ENCODE assay signal across 9 mouse cellular contexts in genomic region chr16:52219069-52219468, GRCm38 (mm10).
A peak's percentile ranks its signal among the peaks of the same experiment; 100 is the strongest.
DNase-seq lines count a peak whose midpoint lies in the region; ATAC-seq and TF ChIP-seq lines count a peak whose summit lies in the region.
"Had no signal": no experiment of that assay in that cellular context is flagged by ENCODE, and none has a peak within 500 bp of the region (broad histone marks: within the 10 kb centered on the region; RNA-seq: fewer than 3 reads in every experiment).

No protein-coding gene starts in this region.

- H3K79me2 ChIP-seq in liver, adult 2 months (ENCODE audit: control insufficient read depth, insufficient read depth, low read length): no peaks in the 10 kb centered on the region

- peak; percentile 27 for DNase-seq in adrenal gland, postnatal 10 days
- no peak for DNase-seq in adrenal gland, adult 2 months
- DNase-seq in liver, adult 2 months (ENCODE audit: extremely low read depth, low read depth, low spot score): peak; percentile 41
- peak; percentile 3 for DNase-seq in c-Kit-positive CD71-positive TER-119-positive erythroid progenitor cells, embryonic 14.5 days (ENCODE audit: low spot score)
- DNase-seq in kidney, postnatal 0 days (ENCODE audit: low spot score): peak; percentile 76
- DNase-seq in cerebellum, adult 11-12 months: no peak

- no peaks in the 10 kb centered on the region for H3K9me3 ChIP-seq in liver, embryonic 12.5 days (replicated peaks)
- H3K9me3 ChIP-seq in kidney, postnatal 0 days (replicated peaks; ENCODE audit: low read length): no peaks in the 10 kb centered on the region
- H3K9me3 ChIP-seq: heart, embryonic 13.5 days had no signal

- TF ChIP-seq POLR2A in liver, adult 2 months (IDR thresholded peaks at IDR 0.05; ENCODE audit: extremely low read depth, insufficient read depth, low read length): no peak

- no peak overlapping the region for H3K4me2 ChIP-seq in liver, embryonic 12.5 days
- no peak overlapping the region for H3K4me2 ChIP-seq in kidney, postnatal 0 days (ENCODE audit: low read length)
- H3K4me2 ChIP-seq: heart, embryonic 13.5 days had no signal

- no peak overlapping the region for H3K9ac ChIP-seq in liver, adult 2 months (ENCODE audit: low read depth, low read length)
- H3K9ac ChIP-seq in liver, embryonic 12.5 days: no peak overlapping the region
- H3K9ac ChIP-seq in kidney, postnatal 0 days (ENCODE audit: low read depth, low read length): no peak overlapping the region
- H3K9ac ChIP-seq: heart, embryonic 13.5 days had no signal

- H3K4me3 ChIP-seq in liver, adult 2 months (ENCODE audit: insufficient read depth, low read depth, low read length): no peak overlapping the region
- H3K4me3 ChIP-seq in liver, embryonic 12.5 days: no peak overlapping the region
- H3K4me3 ChIP-seq in kidney, postnatal 0 days (replicated peaks; ENCODE audit: low read depth, low read length): no peak overlapping the region
- H3K4me3 ChIP-seq: heart, embryonic 13.5 days had no signal

- no peak for ATAC-seq in liver, embryonic 12.5 days
- 0 out of 2 replicates have a peak, but pooled peaks have one; percentile 52 for ATAC-seq in kidney, postnatal 0 days (replicated peaks; ENCODE audit: low FRiP score, low read depth)
- ATAC-seq in megakaryocyte-erythroid progenitor cell, adult 5-6 weeks (replicated peaks; ENCODE audit: low FRiP score, low TSS enrichment, poor library complexity, severe bottlenecking): peak; percentile 75; the same call in 1 of the 2 replicates

- TF ChIP-seq CTCF in liver, adult 2 months (IDR thresholded peaks at IDR 0.05; ENCODE audit: low read depth, low read length): peak; percentile 72
- TF ChIP-seq CTCF in kidney, postnatal 0 days (IDR thresholded peaks at IDR 0.05; ENCODE audit: low read depth): peak; percentile 90

- H3K27me3 ChIP-seq in liver, adult 2 months (ENCODE audit: control insufficient read depth, insufficient read depth, low read length): no peaks in the 10 kb centered on the region
- no peaks in the 10 kb centered on the region for H3K27me3 ChIP-seq in liver, embryonic 12.5 days (replicated peaks)
- H3K27me3 ChIP-seq in kidney, postnatal 0 days (ENCODE audit: insufficient read depth, low read length): no peaks in the 10 kb centered on the region
- H3K27me3 ChIP-seq: heart, embryonic 13.5 days had no signal

- WGBS in liver, adult 2 months: 21% methylated on average over 2 of the region's 2 CpGs
- WGBS in liver, embryonic 12.5 days (ENCODE audit: insufficient replicate concordance): 18% methylated on average over 2 of the region's 2 CpGs
- WGBS in kidney, postnatal 0 days: 15% methylated on average over 2 of the region's 2 CpGs

- H3K36me3 ChIP-seq in liver, adult 2 months (ENCODE audit: control insufficient read depth, insufficient read depth, low read length): no peaks in the 10 kb centered on the region
- no peaks in the 10 kb centered on the region for H3K36me3 ChIP-seq in liver, embryonic 12.5 days
- no peaks in the 10 kb centered on the region for H3K36me3 ChIP-seq in kidney, postnatal 0 days (ENCODE audit: insufficient read depth, low read length)
- H3K36me3 ChIP-seq: heart, embryonic 13.5 days had no signal

- H3K4me1 ChIP-seq in liver, adult 2 months (ENCODE audit: control insufficient read depth, insufficient read depth, low read length): no peaks in the 10 kb centered on the region
- H3K4me1 ChIP-seq in liver, embryonic 12.5 days: no peaks in the 10 kb centered on the region
- H3K4me1 ChIP-seq in kidney, postnatal 0 days (replicated peaks; ENCODE audit: insufficient read depth, low read length): no peaks in the 10 kb centered on the region

- H3K27ac ChIP-seq in liver, adult 2 months (replicated peaks; ENCODE audit: insufficient read depth, low read depth, low read length): no peak overlapping the region
- no peak overlapping the region for H3K27ac ChIP-seq in liver, embryonic 12.5 days
- no peak overlapping the region for H3K27ac ChIP-seq in kidney, postnatal 0 days
- H3K27ac ChIP-seq: heart, embryonic 13.5 days had no signal

Comparison
In these comparisons a context has a peak if more than half of its experiments do, and no peak if none do; other contexts are left out.
1. DNase-seq: peak in adrenal gland, postnatal 10 days (single experiment), liver, adult 2 months (single experiment), c-Kit-positive CD71-positive TER-119-positive erythroid progenitor cells, embryonic 14.5 days (single experiment) and kidney, postnatal 0 days (single experiment); none in adrenal gland, adult 2 months (single experiment) and cerebellum, adult 11-12 months (single experiment).